Mouse (Mus musculus) brain, embryonic 14.5 days (tissue): ENCODE results near the gene Phyh. TPM values are rescaled to one million over a fixed set of nuclear protein-coding genes. Genes with fewer than 3 reads are reported as not detected.

Experiments used
- DNase-seq: peaks from one replicate; pipeline ENCODE4 v3.0.0-alpha.2; 2011; ENCODE audit warnings: low read depth
- CTCF ChIP-seq: fragments of 200-500 bp; IDR thresholded peaks from 2 replicates; pipeline ENCODE4 v1.5.1; 2012; ENCODE audit warnings: inconsistent platforms, mild to moderate bottlenecking, moderate library complexity, borderline replicate concordance; ENCODE audit not compliant: insufficient read depth, insufficient read length; ENCODE audit errors: extremely low read depth
- POLR2A ChIP-seq: fragments of 200-500 bp; IDR thresholded peaks from 2 replicates; pipeline ENCODE4 v1.6.1; 2012; ENCODE audit warnings: mild to moderate bottlenecking, inconsistent platforms, borderline replicate concordance; ENCODE audit not compliant: poor library complexity, insufficient read depth, insufficient read length, severe bottlenecking; ENCODE audit errors: extremely low read depth
- polyA plus RNA-seq: library from polyadenylated mRNA; depleted of rRNA; stranded (reverse); fragments of >200 nt; gene quantifications from 2 replicates; pipeline ENCODE4 v1.2.3, GENCODE M21; 2012; rRNA removed

The Phyh gene
- polyA plus RNA-seq, 1 experiment: 33.9 TPM

- TF ChIP-seq CTCF (no peak), POLR2A (no peak)
- DNase-seq: no peak
Measured at GRCm38 (mm10) chr2:4987388-4988180, 68.8 kb downstream of the Phyh start.

Other genes with a start within 250 kb of the Phyh start
- gene Bend7, start 201.2 kb upstream of the Phyh start, polyA plus RNA-seq: 3.8 and 6.1 TPM in 2 replicates
- 73.8 and 77.2 TPM in 2 replicates for gene Sephs1, start 37.5 kb upstream of the Phyh start, polyA plus RNA-seq
- gene Ucma, start 57.1 kb downstream of the Phyh start, polyA plus RNA-seq: 0.59 and 0.71 TPM in 2 replicates
- 8.1 and 12.8 TPM in 2 replicates for gene Mcm10, start 93.8 kb downstream of the Phyh start, polyA plus RNA-seq
- gene Optn, start 145.0 kb downstream of the Phyh start, polyA plus RNA-seq: 1.5 and 5.7 TPM in 2 replicates
- gene Ccdc3, start 218.8 kb downstream of the Phyh start, polyA plus RNA-seq: 4.4 and 10.2 TPM in 2 replicates